In the genomic region with DNA sequence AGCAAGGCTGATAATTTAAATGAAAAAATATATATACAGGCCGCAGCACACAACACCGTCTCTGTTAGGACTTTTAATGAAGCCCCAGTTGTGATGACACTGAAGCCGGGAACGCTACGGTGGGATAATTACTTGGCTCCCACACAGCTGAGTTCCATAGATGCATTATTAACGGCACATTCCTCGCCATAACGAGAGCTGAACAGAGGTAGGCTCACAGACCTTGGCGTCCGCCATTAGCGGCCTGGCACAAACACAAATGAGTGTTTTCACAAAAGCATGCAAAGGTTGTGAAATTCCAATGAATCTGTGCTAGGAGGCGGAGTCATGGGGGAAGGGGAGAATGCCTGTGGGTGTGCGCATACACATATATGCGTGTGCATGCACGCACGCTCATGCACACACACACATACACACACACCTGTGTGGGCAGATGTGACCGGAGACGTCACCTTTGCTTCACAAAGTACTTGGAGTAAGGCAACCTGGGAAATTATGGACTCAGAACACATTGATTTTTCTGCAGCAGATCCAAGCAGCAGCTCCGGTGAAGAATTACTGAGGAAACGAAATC, we compare ENCODE assay signal across 14 mouse cellular contexts.
DNase-seq lines count a peak whose midpoint lies in the region; ATAC-seq and TF ChIP-seq lines count a peak whose summit lies in the region.
"Had no signal": no experiment of that assay in that cellular context is flagged by ENCODE, and none has a peak within 500 bp of the region (broad histone marks: within the 10 kb centered on the region; RNA-seq: fewer than 3 reads in every experiment).

No protein-coding gene starts in this region.

- no peaks in the 10 kb centered on the region for H3K27me3 ChIP-seq in cerebellum, adult 2 months (ENCODE audit: control insufficient read depth, insufficient read depth, low read length)
- H3K27me3 ChIP-seq in hindbrain, embryonic 15.5 days = no peaks in the 10 kb centered on the region
- no peaks in the 10 kb centered on the region for H3K27me3 ChIP-seq in midbrain, embryonic 15.5 days (replicated peaks)
- H3K27me3 ChIP-seq in heart, embryonic 11.5 days (ENCODE audit: control insufficient read depth, insufficient read depth, low read length) = no peaks in the 10 kb centered on the region
- no peaks in the 10 kb centered on the region for H3K27me3 ChIP-seq in heart, embryonic 10.5 days (ENCODE audit: insufficient read depth, poor library complexity, severe bottlenecking)
- H3K27me3 ChIP-seq: embryonic facial prominence, embryonic 13.5 days had no signal

- H3K36me3 ChIP-seq in hindbrain, embryonic 15.5 days = no peaks in the 10 kb centered on the region
- H3K36me3 ChIP-seq in midbrain, embryonic 15.5 days (replicated peaks) = no peaks in the 10 kb centered on the region
- no peaks in the 10 kb centered on the region for H3K36me3 ChIP-seq in heart, embryonic 11.5 days (ENCODE audit: control insufficient read depth, insufficient read depth, low read length)
- no peaks in the 10 kb centered on the region for H3K36me3 ChIP-seq in heart, embryonic 10.5 days
- H3K36me3 ChIP-seq: embryonic facial prominence, embryonic 13.5 days; G1E had no signal

- no peak overlapping the region for H3K4me2 ChIP-seq in hindbrain, embryonic 15.5 days
- peak overlapping the region; percentile 4; the same call in 1 of the 2 replicates for H3K4me2 ChIP-seq in midbrain, embryonic 15.5 days
- H3K4me2 ChIP-seq in heart, embryonic 11.5 days = no peak overlapping the region
- H3K4me2 ChIP-seq: embryonic facial prominence, embryonic 13.5 days had no signal

- TF ChIP-seq CTCF in cerebellum, adult 2 months (IDR thresholded peaks at IDR 0.05; ENCODE audit: borderline replicate concordance, insufficient read depth, low read depth, low read length) = no peak

- DNase-seq in cerebellum, adult 9-11 months = peak; percentile 24
- DNase-seq in cerebellum, adult 2 months = no peak
- peak; percentile 47 for DNase-seq in fat pad, adult 2 months (ENCODE audit: extremely low read depth, low read depth, low spot score)
- no peak for DNase-seq in heart, embryonic 10.5 days (ENCODE audit: low spot score)
- DNase-seq: adrenal gland, postnatal 25 days; gastrocnemius, postnatal 14 days; liver; thymus, adult 2 months had no signal

- H3K9me3 ChIP-seq in hindbrain, embryonic 15.5 days = no peaks in the 10 kb centered on the region
- no peaks in the 10 kb centered on the region for H3K9me3 ChIP-seq in midbrain, embryonic 15.5 days
- H3K9me3 ChIP-seq in heart, embryonic 11.5 days (replicated peaks; ENCODE audit: control insufficient read depth, low read length) = no peaks in the 10 kb centered on the region
- no peaks in the 10 kb centered on the region for H3K9me3 ChIP-seq in heart, embryonic 10.5 days
- H3K9me3 ChIP-seq: embryonic facial prominence, embryonic 13.5 days had no signal

- 84% methylated on average over 20 of the region's 20 CpGs for WGBS in cerebellum, adult 2 months
- 45% methylated on average over 20 of the region's 20 CpGs for whole genome bisulfite sequencing in hindbrain, embryonic 15.5 days
- 41% methylated on average over 20 of the region's 20 CpGs for WGBS in midbrain, embryonic 15.5 days
- WGBS in heart, embryonic 11.5 days (ENCODE audit: insufficient replicate concordance) = 85% methylated on average over 20 of the region's 20 CpGs
- WGBS in heart, embryonic 10.5 days = 87% methylated on average over 20 of the region's 20 CpGs

- no peak overlapping the region for H3K9ac ChIP-seq in hindbrain, embryonic 15.5 days
- 0 out of 2 replicates have a peak overlapping the region, but pooled peaks have one; percentile 4 for H3K9ac ChIP-seq in midbrain, embryonic 15.5 days
- no peak overlapping the region for H3K9ac ChIP-seq in heart, embryonic 11.5 days (ENCODE audit: low read depth, low read length)

- 0 out of 2 replicates have a peak, but pooled peaks have one; percentile 29 for ATAC-seq in hindbrain, embryonic 15.5 days (ENCODE audit: low FRiP score, low read depth)
- peak; percentile 16; the same call in 1 of the 2 replicates for ATAC-seq in midbrain, embryonic 15.5 days (replicated peaks)
- no peak for ATAC-seq in heart, embryonic 11.5 days (replicated peaks; ENCODE audit: insufficient number of reproducible peaks, low FRiP score, low TSS enrichment)
- ATAC-seq in megakaryocyte, adult 5-6 weeks (ENCODE audit: poor library complexity, severe bottlenecking) = no peak

- TF ChIP-seq POLR2A in cerebellum, adult 2 months (IDR thresholded peaks at IDR 0.05; ENCODE audit: borderline replicate concordance, insufficient read depth, low read length) = no peak

- H3K27ac ChIP-seq in cerebellum, adult 2 months (ENCODE audit: insufficient read depth, low read length) = no peak overlapping the region
- peak overlapping the region; percentile 58 for H3K27ac ChIP-seq in hindbrain, embryonic 15.5 days (replicated peaks)
- peak overlapping the region; percentile 76 for H3K27ac ChIP-seq in midbrain, embryonic 15.5 days
- H3K27ac ChIP-seq in heart, embryonic 11.5 days (ENCODE audit: low read depth, low read length) = no peak overlapping the region
- no peak overlapping the region for H3K27ac ChIP-seq in heart, embryonic 10.5 days

- H3K4me3 ChIP-seq in cerebellum, adult 2 months (replicated peaks; ENCODE audit: insufficient read depth, low read depth, low read length) = no peak overlapping the region
- H3K4me3 ChIP-seq in hindbrain, embryonic 15.5 days = no peak overlapping the region
- H3K4me3 ChIP-seq in midbrain, embryonic 15.5 days = no peak overlapping the region
- H3K4me3 ChIP-seq in heart, embryonic 11.5 days (ENCODE audit: low read depth, low read length) = no peak overlapping the region
- H3K4me3 ChIP-seq in heart, embryonic 10.5 days = no peak overlapping the region
- H3K4me3 ChIP-seq: embryonic facial prominence, embryonic 13.5 days had no signal

- H3K4me1 ChIP-seq in cerebellum, adult 2 months (ENCODE audit: control insufficient read depth, insufficient read depth, low read length) = peaks cover 29% of the 10 kb centered on the region
- peaks cover 87% of the 10 kb centered on the region for H3K4me1 ChIP-seq in hindbrain, embryonic 15.5 days (replicated peaks)
- peaks cover 84% of the 10 kb centered on the region for H3K4me1 ChIP-seq in midbrain, embryonic 15.5 days
- peaks cover 12% of the 10 kb centered on the region; the same call in 1 of the 2 replicates for H3K4me1 ChIP-seq in heart, embryonic 11.5 days (ENCODE audit: control insufficient read depth, insufficient read depth, low read length)
- peaks cover 26% of the 10 kb centered on the region for H3K4me1 ChIP-seq in heart, embryonic 10.5 days

Comparison
In these comparisons a context has a peak if more than half of its experiments do, and no peak if none do; other contexts are left out.
1. DNase-seq: peak in cerebellum, adult 9-11 months (single experiment) and fat pad, adult 2 months (single experiment); none in cerebellum, adult 2 months (0 of 2) and heart, embryonic 10.5 days (single experiment).
2. H3K27ac ChIP-seq: peak in hindbrain, embryonic 15.5 days (single experiment) and midbrain, embryonic 15.5 days (single experiment); none in cerebellum, adult 2 months (single experiment), heart, embryonic 11.5 days (single experiment) and heart, embryonic 10.5 days (single experiment).
3. ATAC-seq: peak in hindbrain, embryonic 15.5 days (single experiment) and midbrain, embryonic 15.5 days (single experiment); none in heart, embryonic 11.5 days (single experiment) and megakaryocyte, adult 5-6 weeks (single experiment).